Mouse (Mus musculus) forebrain, embryonic 16.5 days (tissue): ENCODE measurements around the gene Gtf2i. TPM values are rescaled to one million over a fixed set of nuclear protein-coding genes. Genes with fewer than 3 reads are reported as not detected.
A peak's percentile ranks its signal among the peaks of the same experiment; 100 is the strongest.

ENCODE experiments used
- ATAC-seq: fragments of 200-750 bp; cut with Nextera tagmentation; 2 replicates; pipeline ENCODE4 v1.8.0; 2017; ENCODE audit warnings: mild to moderate bottlenecking, moderate library complexity
- H3K27ac ChIP-seq: fragments of 300-500 bp; sonication (generic); 2 replicates; pipeline ENCODE4 v1.5.1; 2014; ENCODE audit warnings: low read length, control low read depth
- H3K27me3 ChIP-seq: fragments of 300-500 bp; sonication (generic); replicated peaks from 2 replicates; pipeline ENCODE4 v1.6.1; 2014; ENCODE audit warnings: low read length; ENCODE audit not compliant: control insufficient read depth, insufficient read depth
- H3K36me3 ChIP-seq: fragments of 300-500 bp; sonication (generic); 2 replicates; pipeline ENCODE4 v1.6.1; 2014; ENCODE audit not compliant: control insufficient read depth, insufficient read depth
- H3K4me1 ChIP-seq: fragments of 300-500 bp; sonication (generic); replicated peaks from 2 replicates; pipeline ENCODE4 v1.6.1; 2014; ENCODE audit warnings: low read length; ENCODE audit not compliant: control insufficient read depth, insufficient read depth
- H3K4me2 ChIP-seq: fragments of 300-500 bp; sonication (generic); 2 replicates; pipeline ENCODE4 v1.6.1; 2014; ENCODE audit warnings: mild to moderate bottlenecking, low read length, control low read depth
- H3K4me3 ChIP-seq: fragments of 300-500 bp; sonication (generic); replicated peaks from 2 replicates; pipeline ENCODE4 v1.5.1; 2014; ENCODE audit warnings: mild to moderate bottlenecking, low read length, control low read depth
- H3K9ac ChIP-seq: fragments of 300-500 bp; sonication (generic); replicated peaks from 2 replicates; pipeline ENCODE4 v1.6.1; 2014; ENCODE audit warnings: low read depth, low read length, control low read depth
- H3K9me3 ChIP-seq: fragments of 300-500 bp; sonication (generic); 2 replicates; pipeline ENCODE4 v1.6.1; 2016; ENCODE audit warnings: low read length; ENCODE audit not compliant: control insufficient read depth
- WGBS: fragments of 180-500 bp; shearing (Covaris S2); extraction: QIAGEN DNeasy Blood & Tissue Kit; methylation state at CpG from one replicate; pipeline ENCODE4 v1.1.7; 2014; 5-methylcytosine and 5-hydroxymethylcytosine counted together
- polyA plus RNA-seq: library from polyadenylated mRNA; unstranded; fragments of >200 nt; fragmentation: Nextera tagmentation; extraction: Ambion mirVana; gene quantifications from 2 replicates; pipeline ENCODE4 v1.2.1, GENCODE M21; 2015

The Gtf2i gene
- polyA plus RNA-seq, 1 experiment from 2014 or later: 168 TPM

- peaks cover 5% of the 10 kb centered on the region; the same call in 1 of the 2 replicates for H3K4me1 ChIP-seq
- no peak overlapping the region for H3K9ac ChIP-seq
- H3K27me3 ChIP-seq: peaks cover 4% of the 10 kb centered on the region; the same call in 1 of the 2 replicates
- no peak overlapping the region for H3K27ac ChIP-seq
- H3K9me3 ChIP-seq: no peaks in the 10 kb centered on the region
- no peaks in the 10 kb centered on the region for H3K36me3 ChIP-seq
- no peak overlapping the region for H3K4me3 ChIP-seq
- 82% methylated on average over 30 of the region's 30 CpGs for WGBS
- H3K4me2 ChIP-seq: no peak overlapping the region
- no peak for ATAC-seq
These were observed 89.3 kb downstream of the Gtf2i start for GRCm38 (mm10) chr5:134225110-134225901.

GRCm38 (mm10) chr5:134221708-134222150 lies 92.8 kb downstream of the Gtf2i start:
- H3K27me3 ChIP-seq: peaks cover 4% of the 10 kb centered on the region; the same call in 1 of the 2 replicates
- peak overlapping the region; percentile 21 for H3K4me3 ChIP-seq
- H3K4me2 ChIP-seq: peak overlapping the region; percentile 44
- H3K36me3 ChIP-seq: 0 out of 2 replicates have a peak, but pooled peaks cover 2% of the 10 kb centered on the region
- peak overlapping the region; percentile 25; the same call in 1 of the 2 replicates for H3K9ac ChIP-seq
- 3% methylated on average over 36 of the region's 36 CpGs for WGBS
- H3K9me3 ChIP-seq: no peaks in the 10 kb centered on the region
- no peak for ATAC-seq
- H3K27ac ChIP-seq: no peak overlapping the region
- H3K4me1 ChIP-seq: peaks cover 5% of the 10 kb centered on the region; the same call in 1 of the 2 replicates

GRCm38 (mm10) chr5:134221278-134221677 lies 93.3 kb downstream of the Gtf2i start:
- H3K9ac ChIP-seq: no peak overlapping the region
- WGBS: 46% methylated on average over 4 of the region's 4 CpGs
- H3K4me2 ChIP-seq: no peak overlapping the region; the same call in 1 of the 2 replicates
- H3K36me3 ChIP-seq: peaks cover 4% of the 10 kb centered on the region; the same call in 1 of the 2 replicates
- peaks cover 4% of the 10 kb centered on the region; the same call in 1 of the 2 replicates for H3K27me3 ChIP-seq
- peaks cover 5% of the 10 kb centered on the region; the same call in 1 of the 2 replicates for H3K4me1 ChIP-seq
- ATAC-seq: no peak
- H3K27ac ChIP-seq: no peak overlapping the region
- H3K9me3 ChIP-seq: no peaks in the 10 kb centered on the region
- H3K4me3 ChIP-seq: no peak overlapping the region

GRCm38 (mm10) chr5:134217900-134218299 lies 96.7 kb downstream of the Gtf2i start:
- ATAC-seq: no peak
- peaks cover 2% of the 10 kb centered on the region; the same call in 1 of the 2 replicates for H3K27me3 ChIP-seq
- H3K27ac ChIP-seq: no peak overlapping the region
- H3K4me1 ChIP-seq: peaks cover 8% of the 10 kb centered on the region; the same call in 1 of the 2 replicates
- H3K36me3 ChIP-seq: peaks cover 4% of the 10 kb centered on the region; the same call in 1 of the 2 replicates
- 94% methylated on average over 7 of the region's 7 CpGs for WGBS
- no peaks in the 10 kb centered on the region for H3K9me3 ChIP-seq
- no peak overlapping the region for H3K9ac ChIP-seq
- H3K4me2 ChIP-seq: no peak overlapping the region
- H3K4me3 ChIP-seq: no peak overlapping the region

GRCm38 (mm10) chr5:134214021-134214806 lies 100.3 kb downstream of the Gtf2i start:
- peaks cover 6% of the 10 kb centered on the region; the same call in 1 of the 2 replicates for H3K36me3 ChIP-seq
- no peak overlapping the region for H3K4me2 ChIP-seq
- no peak overlapping the region for H3K27ac ChIP-seq
- WGBS: 79% methylated on average over 11 of the region's 12 CpGs
- H3K9ac ChIP-seq: no peak overlapping the region
- 0 out of 2 replicates have a peak, but pooled peaks cover 3% of the 10 kb centered on the region for H3K4me1 ChIP-seq
- no peak overlapping the region for H3K4me3 ChIP-seq
- no peaks in the 10 kb centered on the region for H3K27me3 ChIP-seq
- ATAC-seq: no peak; the same call in 1 of the 2 replicates
- H3K9me3 ChIP-seq: no peaks in the 10 kb centered on the region

- 86% methylated on average over 11 of the region's 11 CpGs for WGBS
- Histone ChIP-seq H3K27ac (no peak overlapping the region), H3K4me1 (0 out of 2 replicates have a peak, but pooled peaks cover 3% of the 10 kb centered on the region), H3K9me3 (no peaks in the 10 kb centered on the region), H3K36me3 (0 out of 2 replicates have a peak, but pooled peaks cover 2% of the 10 kb centered on the region), H3K27me3 (no peaks in the 10 kb centered on the region), H3K9ac (no peak overlapping the region), H3K4me2 (no peak overlapping the region), H3K4me3 (no peak overlapping the region)
- no peak for ATAC-seq
These were observed 104.5 kb downstream of the Gtf2i start for GRCm38 (mm10) chr5:134209931-134210554.

GRCm38 (mm10) chr5:134206721-134207120 lies 107.8 kb downstream of the Gtf2i start:
- Histone ChIP-seq H3K4me1 (no peaks in the 10 kb centered on the region), H3K9ac (no peak overlapping the region), H3K27ac (no peak overlapping the region), H3K4me3 (no peak overlapping the region), H3K4me2 (no peak overlapping the region), H3K27me3 (no peaks in the 10 kb centered on the region), H3K9me3 (no peaks in the 10 kb centered on the region), H3K36me3 (0 out of 2 replicates have a peak, but pooled peaks cover 2% of the 10 kb centered on the region)
- WGBS: 81% methylated on average over 10 of the region's 10 CpGs
- no peak for ATAC-seq

- Histone ChIP-seq H3K27me3 (no peaks in the 10 kb centered on the region), H3K4me1 (no peaks in the 10 kb centered on the region), H3K4me3 (no peak overlapping the region), H3K4me2 (no peak overlapping the region), H3K27ac (no peak overlapping the region), H3K9me3 (no peaks in the 10 kb centered on the region), H3K9ac (no peak overlapping the region), H3K36me3 (peaks cover 3% of the 10 kb centered on the region)
- 90% methylated on average over 8 of the region's 8 CpGs for WGBS
- no peak for ATAC-seq
These were observed 120.9 kb downstream of the Gtf2i start for GRCm38 (mm10) chr5:134193664-134194063.
